ENCODE assay signal across 24 mouse cellular contexts in the genomic region with DNA sequence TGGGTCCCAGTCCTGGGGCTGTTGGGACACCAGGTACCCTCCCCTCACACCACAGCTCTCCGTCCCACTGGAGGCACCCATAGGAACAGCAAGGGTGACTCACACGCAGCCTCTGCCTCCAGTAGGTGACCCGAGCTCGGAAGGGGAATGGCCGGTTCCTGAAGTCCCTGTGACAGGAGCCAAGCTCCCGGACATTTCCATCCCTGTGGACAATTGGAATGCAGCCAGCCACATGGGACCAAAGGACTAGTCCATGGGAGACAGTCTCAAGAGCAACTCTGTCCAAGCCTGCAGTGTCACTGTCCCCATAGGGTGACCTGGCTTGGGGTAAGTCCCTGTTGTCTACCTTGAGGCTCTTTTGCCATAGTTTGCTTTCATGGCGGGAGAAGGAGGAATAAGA. TPM values are rescaled to one million over a fixed set of nuclear protein-coding genes. Genes with fewer than 3 reads are reported as not detected.
"Had no signal": no experiment of that assay in that cellular context is flagged by ENCODE, and none has a peak within 500 bp of the region (broad histone marks: within the 10 kb centered on the region; RNA-seq: fewer than 3 reads in every experiment).

No protein-coding gene starts in this region.

- DNase-seq: lung, adult 2 months; lung, postnatal 14 days; lung, postnatal 36 days; right cerebral cortex, postnatal 25 days; right cerebral cortex, postnatal 4 days; spleen, adult 18-20 months; thymus, adult 18-20 months; thymus, postnatal 14 days; thymus, postnatal 36 days had no signal

- H3K9ac ChIP-seq: lung, embryonic 15.5 days; midbrain, embryonic 13.5 days; midbrain, embryonic 15.5 days; neural tube, embryonic 12.5 days had no signal

- H3K36me3 ChIP-seq: lung, embryonic 15.5 days; midbrain, embryonic 13.5 days; midbrain, embryonic 15.5 days; neural tube, embryonic 12.5 days had no signal

- H3K27me3 ChIP-seq: lung, embryonic 15.5 days; midbrain, embryonic 15.5 days; neural tube, embryonic 12.5 days had no signal

- H3K4me1 ChIP-seq: lung, embryonic 15.5 days; neural tube, embryonic 12.5 days had no signal

- H3K27ac ChIP-seq: lung, embryonic 15.5 days; macrophage; midbrain, embryonic 13.5 days; midbrain, embryonic 15.5 days; neural tube, embryonic 12.5 days had no signal

- H3K4me3 ChIP-seq: lung, embryonic 15.5 days; megakaryocyte, embryonic 14.5 days; midbrain, embryonic 13.5 days; midbrain, embryonic 15.5 days; neural tube, embryonic 12.5 days had no signal

RNA-seq across cellular contexts. Expression of gene Lman1l, which starts 6.6 kb away (rescaled TPM):
- total RNA-seq: megakaryocyte progenitor cell, adult 5-6 weeks; midbrain, postnatal 0 days; monocyte, adult 5-6 weeks had no signal
- polyA plus RNA-seq: lung, embryonic 15.5 days; lung, postnatal 0 days; macrophage; midbrain, embryonic 13.5 days; midbrain, embryonic 15.5 days; midbrain, postnatal 0 days; neural tube, embryonic 12.5 days; neural tube, embryonic 14.5 days; small intestine, adult 2 months; stomach, embryonic 14.5 days; stomach, embryonic 16.5 days had no signal

RNA-seq across cellular contexts. Expression of gene Cplx3, which starts 7.9 kb away (rescaled TPM):
- total RNA-seq: megakaryocyte progenitor cell, adult 5-6 weeks; midbrain, postnatal 0 days; monocyte, adult 5-6 weeks; neutrophil, adult 5-6 weeks had no signal
- polyA plus RNA-seq: lung, adult 2 months; lung, embryonic 15.5 days; lung, postnatal 0 days; macrophage; neural tube, embryonic 12.5 days; small intestine, adult 2 months; stomach, embryonic 14.5 days; stomach, embryonic 16.5 days had no signal
